Mouse (Mus musculus) heart, adult 2 months (tissue): ENCODE results near the gene Rap1b.

ENCODE experiments used
- CTCF ChIP-seq: fragments of 200-600 bp; IDR thresholded peaks from 2 replicates; pipeline ENCODE4 v1.8.1; 2022; ENCODE audit warnings: antibody characterized with exemption, mild to moderate bottlenecking, moderate library complexity
- EP300 ChIP-seq: fragments of 200-500 bp; IDR thresholded peaks from 2 replicates; pipeline ENCODE4 v1.6.1; 2011; ENCODE audit warnings: low read depth, low read length, control low read depth; ENCODE audit not compliant: insufficient read depth
- POLR2A ChIP-seq: fragments of 200-500 bp; IDR thresholded peaks from 2 replicates; pipeline ENCODE4 v1.6.1; 2011; ENCODE audit warnings: mild to moderate bottlenecking, low read depth, low read length, control low read depth; ENCODE audit not compliant: insufficient read depth

- no peak for TF ChIP-seq CTCF
- TF ChIP-seq POLR2A, result no peak
- no peak for TF ChIP-seq EP300
Observed at GRCm38 (mm10) chr10:117776281-117777102, 69.3 kb downstream of the Rap1b start.
